Comparison of ENCODE assay signal across 29 mouse cellular contexts in the genomic region with DNA sequence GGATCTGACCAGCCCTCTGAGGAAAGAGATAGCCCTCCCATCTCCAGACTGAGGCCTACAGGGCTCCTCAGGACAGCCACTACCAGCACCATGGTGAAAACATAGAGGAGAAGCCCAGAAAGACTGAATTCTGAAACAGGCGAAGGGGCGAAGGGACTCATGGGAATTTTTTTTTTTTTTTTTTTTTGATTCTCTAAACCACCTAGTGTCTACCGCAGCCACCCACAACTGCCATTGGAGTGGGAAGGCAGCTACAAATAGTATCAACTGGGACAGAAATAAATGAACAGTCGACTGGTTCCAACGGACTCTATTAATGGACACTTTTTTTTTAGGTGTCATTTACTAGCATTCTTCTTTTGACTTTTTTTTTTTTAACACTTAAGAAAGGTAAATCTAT. TPM values are rescaled to one million over a fixed set of nuclear protein-coding genes. Genes with fewer than 3 reads are reported as not detected.
DNase-seq lines count a peak whose midpoint lies in the region; ATAC-seq and TF ChIP-seq lines count a peak whose summit lies in the region.
"Had no signal": no experiment of that assay in that cellular context is flagged by ENCODE, and none has a peak within 500 bp of the region (broad histone marks: within the 10 kb centered on the region; RNA-seq: fewer than 3 reads in every experiment).

No protein-coding gene starts in this region.

- H3K4me1 ChIP-seq in heart, embryonic 10.5 days, result peaks cover 3% of the 10 kb centered on the region; the same call in 1 of the 2 replicates
- H3K4me1 ChIP-seq in CH12.LX (ENCODE audit: control insufficient read depth in 1 of 2, insufficient read depth in 2 of 2), result peaks cover 8 to 19% of the 10 kb centered on the region in 2 experiments
- peaks cover 18% of the 10 kb centered on the region for H3K4me1 ChIP-seq in brown adipose tissue, adult 24 weeks (ENCODE audit: control insufficient read depth, insufficient read depth, insufficient read length, low read length)
- H3K4me1 ChIP-seq in midbrain, embryonic 14.5 days (ENCODE audit: control insufficient read depth, insufficient read depth, low read length), result no peaks in the 10 kb centered on the region
- H3K4me1 ChIP-seq: forebrain, embryonic 12.5 days; forebrain, embryonic 15.5 days had no signal

- no peaks in the 10 kb centered on the region for H3K9me3 ChIP-seq in heart, embryonic 10.5 days
- peaks cover 9% of the 10 kb centered on the region for H3K9me3 ChIP-seq in CH12.LX (replicated peaks; ENCODE audit: low read length)
- H3K9me3 ChIP-seq in midbrain, embryonic 14.5 days (ENCODE audit: control insufficient read depth, low read length), result no peaks in the 10 kb centered on the region
- H3K9me3 ChIP-seq: embryonic facial prominence, embryonic 13.5 days; forebrain, embryonic 12.5 days; forebrain, embryonic 15.5 days had no signal

- H3K36me3 ChIP-seq in heart, embryonic 10.5 days, result no peaks in the 10 kb centered on the region
- H3K36me3 ChIP-seq in CH12.LX (replicated peaks in 1 of 2; ENCODE audit: control insufficient read depth in 1 of 2, insufficient read depth in 1 of 2, low read length in 1 of 2), result no peaks in the 10 kb centered on the region
- H3K36me3 ChIP-seq in midbrain, embryonic 14.5 days (ENCODE audit: control insufficient read depth, insufficient read depth, low read length), result no peaks in the 10 kb centered on the region
- H3K36me3 ChIP-seq: embryonic facial prominence, embryonic 13.5 days; forebrain, embryonic 12.5 days; forebrain, embryonic 15.5 days had no signal

- intact Hi-C loops in heart, postnatal 14 days (cut with DNase I), result loop anchor here (5.0 kb wide), 2 partner anchors 46 to 91 kb away; a partner anchor contains a TSS

- H3K79me2 ChIP-seq in CH12.LX (replicated peaks; ENCODE audit: control insufficient read depth, extremely low read depth, insufficient read depth, poor library complexity, severe bottlenecking), result no peaks in the 10 kb centered on the region

- TF ChIP-seq RAD21 in CH12.LX (IDR thresholded peaks at IDR 0.05; ENCODE audit: low read depth, low read length), result no peak

- no peak for DNase-seq in heart, embryonic 10.5 days (ENCODE audit: low spot score)
- DNase-seq in heart, postnatal 14 days, result no peak
- no peak for DNase-seq in CH12.LX (ENCODE audit: extremely low read depth)
- DNase-seq in midbrain, embryonic 14.5 days, result no peak
- DNase-seq in frontal cortex, adult 2 months (ENCODE audit: extremely low spot score in 1 of 2, low spot score in 1 of 2), result no peak
- DNase-seq: adrenal gland, adult 2 months; adrenal gland, postnatal 14 days; B cell, adult 2 months; cerebellum, adult 18-20 months; cerebellum, adult 9-10 months; cerebellum, postnatal 25 days; gastrocnemius, postnatal 10 days; gastrocnemius, postnatal 36 days; heart, postnatal 10 days; heart, postnatal 4 days; kidney, adult 2 months had no signal

- TF ChIP-seq CTCF in CH12.LX (conservative IDR thresholded peaks at IDR 0.05 in 1 of 2, IDR thresholded peaks at IDR 0.05 in 1 of 2; ENCODE audit: low read depth in 2 of 2, low read length in 2 of 2), result no peak

- H3K4me3 ChIP-seq in heart, embryonic 10.5 days, result no peak overlapping the region
- H3K4me3 ChIP-seq in CH12.LX (replicated peaks in 1 of 3; ENCODE audit: low read depth in 2 of 3, low read length in 2 of 3, poor library complexity in 1 of 3), result no peak overlapping the region
- H3K4me3 ChIP-seq in brown adipose tissue, adult 24 weeks (ENCODE audit: insufficient read depth, low read depth, low read length), result no peak overlapping the region
- H3K4me3 ChIP-seq in midbrain, embryonic 14.5 days (replicated peaks; ENCODE audit: low read depth, low read length), result no peak overlapping the region
- H3K4me3 ChIP-seq: embryonic facial prominence, embryonic 13.5 days; erythroblast, embryonic 14.5 days; forebrain, embryonic 12.5 days; forebrain, embryonic 15.5 days had no signal

- dilution Hi-C loops in CH12.LX (cut with MboI; ENCODE audit: extremely low pct_ligation_motif_present, extremely low pct_unique_long_range_greater_than_20kb, low sequenced_read_pairs), result no loop called here

- no peak for ATAC-seq in midbrain, embryonic 14.5 days (ENCODE audit: low FRiP score, low TSS enrichment)
- ATAC-seq: forebrain, embryonic 15.5 days; hindbrain, postnatal 0 days; intestine, postnatal 0 days had no signal

- H3K9ac ChIP-seq in CH12.LX (ENCODE audit: insufficient read depth, low read depth), result no peak overlapping the region
- no peak overlapping the region for H3K9ac ChIP-seq in midbrain, embryonic 14.5 days (replicated peaks; ENCODE audit: low read length)
- H3K9ac ChIP-seq: embryonic facial prominence, embryonic 13.5 days; forebrain, embryonic 12.5 days; forebrain, embryonic 15.5 days; hindbrain, embryonic 14.5 days had no signal

- H3K27me3 ChIP-seq in heart, embryonic 10.5 days (ENCODE audit: insufficient read depth, poor library complexity, severe bottlenecking), result no peaks in the 10 kb centered on the region
- H3K27me3 ChIP-seq in CH12.LX (replicated peaks), result no peaks in the 10 kb centered on the region
- H3K27me3 ChIP-seq in midbrain, embryonic 14.5 days (ENCODE audit: control insufficient read depth, insufficient read depth, low read length), result no peaks in the 10 kb centered on the region
- H3K27me3 ChIP-seq: embryonic facial prominence, embryonic 13.5 days; forebrain, embryonic 12.5 days; forebrain, embryonic 15.5 days had no signal

- in situ Hi-C loops in CH12.LX (cut with MboI; ENCODE audit: low pct_ligation_motif_present, low pct_unique_long_range_greater_than_20kb, low sequenced_read_pairs), result loop anchor here (10.0 kb wide), 1 partner anchor 137 kb away; no protein-coding TSS in a partner anchor

- no peak overlapping the region for H3K4me2 ChIP-seq in CH12.LX (ENCODE audit: insufficient read depth, low read depth, poor library complexity, severe bottlenecking)
- H3K4me2 ChIP-seq in midbrain, embryonic 14.5 days (ENCODE audit: low read length), result no peak overlapping the region
- H3K4me2 ChIP-seq: embryonic facial prominence, embryonic 13.5 days; forebrain, embryonic 12.5 days; forebrain, embryonic 15.5 days; heart, embryonic 11.5 days; hindbrain, embryonic 14.5 days had no signal

- 0 out of 2 replicates have a peak overlapping the region, but pooled peaks have one; percentile 17 for H3K27ac ChIP-seq in heart, embryonic 10.5 days
- H3K27ac ChIP-seq in CH12.LX (ENCODE audit: insufficient read depth, low read depth), result no peak overlapping the region
- H3K27ac ChIP-seq in brown adipose tissue, adult 24 weeks (replicated peaks; ENCODE audit: low read depth, low read length), result peak overlapping the region; percentile 22; the same call in 1 of the 2 replicates
- H3K27ac ChIP-seq in midbrain, embryonic 14.5 days (replicated peaks; ENCODE audit: low read depth, low read length), result no peak overlapping the region
- H3K27ac ChIP-seq: forebrain, embryonic 12.5 days; forebrain, embryonic 15.5 days; hindbrain, embryonic 14.5 days; hindbrain, postnatal 0 days had no signal

- WGBS in heart, embryonic 10.5 days, result 78% methylated on average over 5 of the region's 5 CpGs
- WGBS in midbrain, embryonic 14.5 days, result 96% methylated on average over 5 of the region's 5 CpGs

- no peak for TF ChIP-seq EP300 in CH12.LX (IDR thresholded peaks at IDR 0.05; ENCODE audit: low read length)

- TF ChIP-seq POLR2A in CH12.LX (IDR thresholded peaks at IDR 0.05; ENCODE audit: low read depth, low read length), result no peak

TF ChIP-seq in CH12.LX, 34 proteins besides CTCF, POLR2A, EP300 and RAD21:
- peak; percentile 82 for TF ChIP-seq ZNF384 (IDR thresholded peaks at IDR 0.05; ENCODE audit: low read depth, low read length)
- TF ChIP-seq MAFK (IDR thresholded peaks at IDR 0.05; ENCODE audit: insufficient replicate concordance, low read length), result no peak
TF ChIP-seq in CH12.LX: peak in this region for 1.

RNA-seq across cellular contexts. Expression of a gene that starts 22.2 kb away (rescaled TPM):
- polyA plus RNA-seq in heart, embryonic 10.5 days (2016; fragmentation: Nextera tagmentation; extraction: Ambion mirVana), result 17.5 and 19.5 TPM in 2 replicates
- 1 to 10 TPM; 5.4 to 7.9 TPM for total RNA-seq in heart, postnatal 14 days (2021)
- total RNA-seq in CH12.LX (2012; rRNA removed) (4.6 and 7.0 TPM in 2 replicates), CH12.LX (2014; rRNA removed) (3.2 and 3.6 TPM in 2 replicates)
- polyA plus RNA-seq in CH12.LX (2012; ENCODE audit: insufficient read length, low read depth), result 2.2 and 2.8 TPM in 2 replicates
- polyA plus RNA-seq in brown adipose tissue, adult 24 weeks (2012; ENCODE audit: insufficient read depth, insufficient read length, missing spikeins), result 5.0 and 7.0 TPM in 2 replicates
- 30.9 and 42.8 TPM in 2 replicates for polyA plus RNA-seq in midbrain, embryonic 14.5 days (2014; fragmentation: Nextera tagmentation; extraction: Ambion mirVana)
- 38.1 and 38.2 TPM in 2 replicates for polyA plus RNA-seq in frontal cortex, adult 2 months (2012; rRNA removed)

RNA-seq across cellular contexts. Expression of a gene that starts 43.6 kb away (rescaled TPM):
- polyA plus RNA-seq in heart, embryonic 10.5 days (2016; fragmentation: Nextera tagmentation; extraction: Ambion mirVana), result 0.57 and 2.6 TPM in 2 replicates
- total RNA-seq in heart, postnatal 14 days (2021), result 1 to 10 TPM; 3.3 to 6.1 TPM
- total RNA-seq in CH12.LX (2012; rRNA removed), result not detected in 2 replicates
- total RNA-seq in CH12.LX (2014; rRNA removed), result 0.42 TPM in 1 of 2 replicates, not detected in the other
- 1.3 and 2.1 TPM in 2 replicates for polyA plus RNA-seq in CH12.LX (2012; ENCODE audit: insufficient read length, low read depth)
- polyA plus RNA-seq in brown adipose tissue, adult 24 weeks (2012; ENCODE audit: insufficient read depth, insufficient read length, missing spikeins), result not detected in 2 replicates
- not detected in 2 replicates for polyA plus RNA-seq in midbrain, embryonic 14.5 days (2014; fragmentation: Nextera tagmentation; extraction: Ambion mirVana)
- not detected in 2 replicates for polyA plus RNA-seq in frontal cortex, adult 2 months (2012; rRNA removed)
- total RNA-seq: common myeloid progenitor, adult 5-6 weeks; hindbrain, postnatal 0 days had no signal
- polyA plus RNA-seq: adrenal gland, adult 2 months; brain, embryonic 14.5 days; heart, embryonic 11.5 days; heart, embryonic 14.5 days; hindbrain, embryonic 11.5 days; intestine, postnatal 0 days; kidney, adult 2 months had no signal

Comparison
In these comparisons a context has a peak if more than half of its experiments do, and no peak if none do; other contexts are left out.
1. H3K27ac ChIP-seq: peak in heart, embryonic 10.5 days (single experiment) and brown adipose tissue, adult 24 weeks (single experiment); none in CH12.LX (single experiment) and midbrain, embryonic 14.5 days (single experiment).